In genomic region chr1:172406077-172406706, GRCm38 (mm10) we compare ENCODE assay signal across 19 mouse cellular contexts. TPM values are rescaled to one million over a fixed set of nuclear protein-coding genes. Genes with fewer than 3 reads are reported as not detected.
DNase-seq lines count a peak whose midpoint lies in the region; ATAC-seq and TF ChIP-seq lines count a peak whose summit lies in the region.
"Had no signal": no experiment of that assay in that cellular context is flagged by ENCODE, and none has a peak within 500 bp of the region (broad histone marks: within the 10 kb centered on the region; RNA-seq: fewer than 3 reads in every experiment).

No protein-coding gene starts in this region.

- no peaks in the 10 kb centered on the region for H3K9me3 ChIP-seq in liver, postnatal 0 days (ENCODE audit: low read length)
- H3K9me3 ChIP-seq in hindbrain, embryonic 13.5 days: no peaks in the 10 kb centered on the region
- H3K9me3 ChIP-seq in neural tube, embryonic 12.5 days: no peaks in the 10 kb centered on the region
- H3K9me3 ChIP-seq in embryonic facial prominence, embryonic 10.5 days: no peaks in the 10 kb centered on the region
- H3K9me3 ChIP-seq: embryonic facial prominence, embryonic 15.5 days; heart, embryonic 10.5 days; liver, embryonic 15.5 days; midbrain, embryonic 12.5 days had no signal

- TF ChIP-seq EP300 in liver, postnatal 0 days (IDR thresholded peaks at IDR 0.05; ENCODE audit: low read depth): no peak

- no peaks in the 10 kb centered on the region for H3K4me1 ChIP-seq in liver, postnatal 0 days (ENCODE audit: insufficient read depth)
- H3K4me1 ChIP-seq in hindbrain, embryonic 13.5 days (replicated peaks): peaks cover 6% of the 10 kb centered on the region
- H3K4me1 ChIP-seq in neural tube, embryonic 12.5 days: peaks cover 17% of the 10 kb centered on the region
- peaks cover 6% of the 10 kb centered on the region; the same call in 1 of the 2 replicates for H3K4me1 ChIP-seq in embryonic facial prominence, embryonic 10.5 days
- H3K4me1 ChIP-seq: embryonic facial prominence, embryonic 15.5 days; heart, embryonic 10.5 days; liver, embryonic 15.5 days; midbrain, embryonic 12.5 days had no signal

- no peaks in the 10 kb centered on the region for H3K27me3 ChIP-seq in liver, postnatal 0 days (ENCODE audit: insufficient read depth, low read length)
- H3K27me3 ChIP-seq in hindbrain, embryonic 13.5 days: 0 out of 2 replicates have a peak, but pooled peaks cover 5% of the 10 kb centered on the region
- no peaks in the 10 kb centered on the region for H3K27me3 ChIP-seq in neural tube, embryonic 12.5 days (replicated peaks)
- peaks cover 7% of the 10 kb centered on the region; the same call in 1 of the 2 replicates for H3K27me3 ChIP-seq in embryonic facial prominence, embryonic 10.5 days (replicated peaks; ENCODE audit: low read depth, poor library complexity, severe bottlenecking)
- H3K27me3 ChIP-seq: Patski had no signal

- no peak overlapping the region for H3K4me3 ChIP-seq in liver, postnatal 0 days (ENCODE audit: low read depth, low read length)
- H3K4me3 ChIP-seq in hindbrain, embryonic 13.5 days: no peak overlapping the region
- H3K4me3 ChIP-seq in neural tube, embryonic 12.5 days: no peak overlapping the region
- no peak overlapping the region for H3K4me3 ChIP-seq in embryonic facial prominence, embryonic 10.5 days
- H3K4me3 ChIP-seq: embryonic facial prominence, embryonic 15.5 days; heart, embryonic 10.5 days; liver, embryonic 15.5 days; midbrain, embryonic 12.5 days had no signal

- no peak overlapping the region for H3K4me2 ChIP-seq in liver, postnatal 0 days (ENCODE audit: low read depth, low read length)
- no peak overlapping the region for H3K4me2 ChIP-seq in hindbrain, embryonic 13.5 days
- H3K4me2 ChIP-seq in neural tube, embryonic 12.5 days (replicated peaks): peak overlapping the region; percentile 38
- H3K4me2 ChIP-seq: embryonic facial prominence, embryonic 15.5 days; liver, embryonic 15.5 days; midbrain, embryonic 12.5 days had no signal

- no peak overlapping the region for H3K27ac ChIP-seq in liver, postnatal 0 days (ENCODE audit: low read depth)
- H3K27ac ChIP-seq in hindbrain, embryonic 13.5 days: no peak overlapping the region
- H3K27ac ChIP-seq in neural tube, embryonic 12.5 days: no peak overlapping the region
- H3K27ac ChIP-seq in embryonic facial prominence, embryonic 10.5 days (replicated peaks): no peak overlapping the region
- H3K27ac ChIP-seq: embryonic facial prominence, embryonic 15.5 days; heart, embryonic 10.5 days; liver, embryonic 15.5 days; midbrain, embryonic 12.5 days had no signal

- H3K9ac ChIP-seq in liver, postnatal 0 days (replicated peaks): no peak overlapping the region
- no peak overlapping the region for H3K9ac ChIP-seq in hindbrain, embryonic 13.5 days
- 0 out of 2 replicates have a peak overlapping the region, but pooled peaks have one; percentile 13 for H3K9ac ChIP-seq in neural tube, embryonic 12.5 days
- H3K9ac ChIP-seq: embryonic facial prominence, embryonic 15.5 days; liver, embryonic 15.5 days; midbrain, embryonic 12.5 days had no signal

- WGBS in liver, postnatal 0 days (ENCODE audit: insufficient replicate concordance): 46% methylated on average over 16 of the region's 16 CpGs
- 36% methylated on average over 16 of the region's 16 CpGs for WGBS in hindbrain, embryonic 13.5 days
- WGBS in neural tube, embryonic 12.5 days: 8% methylated on average over 16 of the region's 16 CpGs
- 39% methylated on average over 16 of the region's 16 CpGs for WGBS in embryonic facial prominence, embryonic 10.5 days

- ATAC-seq in liver, postnatal 0 days: 0 out of 2 replicates have a peak, but pooled peaks have one; percentile 21
- peak; percentile 68 for ATAC-seq in hindbrain, embryonic 13.5 days (ENCODE audit: low FRiP score)
- peak; percentile 71 for ATAC-seq in neural tube, embryonic 12.5 days (ENCODE audit: low FRiP score, low read depth)
- ATAC-seq: forebrain, embryonic 16.5 days; Patski had no signal

- TF ChIP-seq CTCF in liver, postnatal 0 days (IDR thresholded peaks at IDR 0.05; ENCODE audit: low read depth): no peak

- DNase-seq in liver, postnatal 0 days: no peak
- DNase-seq in liver: no peak
- peak; percentile 19 for DNase-seq in NIH3T3 (ENCODE audit: low read depth)
- no peak for DNase-seq in embryonic facial prominence, embryonic 10.5 days (ENCODE audit: low spot score)
- DNase-seq in lung, postnatal 4 days: no peak
- DNase-seq: cerebellum, postnatal 25 days; gastrocnemius, postnatal 14 days; heart, postnatal 14 days; kidney, adult 18-20 months; lung, postnatal 14 days; thymus, postnatal 14 days had no signal

- H3K36me3 ChIP-seq in liver, postnatal 0 days (replicated peaks; ENCODE audit: insufficient read depth, low read length): no peaks in the 10 kb centered on the region
- no peaks in the 10 kb centered on the region for H3K36me3 ChIP-seq in hindbrain, embryonic 13.5 days
- H3K36me3 ChIP-seq in neural tube, embryonic 12.5 days: no peaks in the 10 kb centered on the region
- no peaks in the 10 kb centered on the region for H3K36me3 ChIP-seq in embryonic facial prominence, embryonic 10.5 days (replicated peaks)
- H3K36me3 ChIP-seq: embryonic facial prominence, embryonic 15.5 days; heart, embryonic 10.5 days; liver, embryonic 15.5 days; midbrain, embryonic 12.5 days had no signal

RNA-seq across cellular contexts. Expression of gene Pigm, which starts 29.8 kb away (rescaled TPM):
- polyA plus RNA-seq in liver, postnatal 0 days (2015; fragmentation: Nextera tagmentation; extraction: Ambion mirVana): 1.8 TPM in 2 replicates
- polyA plus RNA-seq in hindbrain, embryonic 13.5 days (2015; fragmentation: Nextera tagmentation; extraction: Ambion mirVana): 4.7 and 4.9 TPM in 2 replicates
- 8.3 and 9.4 TPM in 2 replicates for polyA plus RNA-seq in neural tube, embryonic 12.5 days (2016; fragmentation: Nextera tagmentation; extraction: Ambion mirVana)
- polyA plus RNA-seq in embryonic facial prominence, embryonic 10.5 days (2016; fragmentation: Nextera tagmentation; extraction: Ambion mirVana): 10.2 and 11.1 TPM in 2 replicates

Comparison
In these comparisons a context has a peak if more than half of its experiments do, and no peak if none do; other contexts are left out.
1. ATAC-seq: peak in every context shown above with its lines; median percentile 71 in neural tube, embryonic 12.5 days; 68 in hindbrain, embryonic 13.5 days; 21 in liver, postnatal 0 days.